Mouse (Mus musculus) urinary bladder, postnatal 4 days (tissue): ENCODE measurements around the gene Trim56.

Source experiments
- DNase-seq, 2 experiments: peaks; one replicate each; pipeline ENCODE4 v3.0.0; 2021 to 2022; ENCODE audit warnings: low spot score in 2 of 2

Gene Trim56

GRCm38 (mm10) chr5:137108111-137108510, 7.9 kb downstream of the Trim56 start:
- no peak for DNase-seq

GRCm38 (mm10) chr5:137107670-137108069, 8.3 kb downstream of the Trim56 start:
- no peak for DNase-seq

GRCm38 (mm10) chr5:137107024-137107423, 9.0 kb downstream of the Trim56 start:
- DNase-seq: peak; percentile 55 to 79

GRCm38 (mm10) chr5:137106434-137106833, 9.6 kb downstream of the Trim56 start:
- no peak for DNase-seq

DNA sequence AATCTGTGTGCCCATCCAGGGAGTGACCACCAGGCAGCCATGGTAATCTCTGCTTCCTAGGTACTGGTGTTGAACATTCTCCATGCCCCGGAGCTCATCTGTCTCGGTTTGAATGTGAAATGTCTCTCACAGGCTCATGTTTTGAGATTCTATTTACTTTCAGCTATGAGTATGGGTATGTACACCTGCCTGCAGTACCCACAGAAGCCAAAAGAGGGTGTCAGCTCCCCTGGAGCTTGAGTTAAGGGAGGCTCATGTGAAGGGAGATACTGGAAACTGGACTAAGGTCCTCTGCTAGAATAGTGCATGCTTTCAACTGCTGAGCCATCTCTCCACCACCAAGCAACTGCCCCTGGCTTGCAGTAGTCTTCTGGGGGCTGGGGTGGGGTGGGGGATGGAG, 12.0 kb downstream of the Trim56 start:
- DNase-seq: no peak

- DNase-seq: no peak
Observed at GRCm38 (mm10) chr5:137102575-137103522, 13.2 kb downstream of the Trim56 start.

DNA sequence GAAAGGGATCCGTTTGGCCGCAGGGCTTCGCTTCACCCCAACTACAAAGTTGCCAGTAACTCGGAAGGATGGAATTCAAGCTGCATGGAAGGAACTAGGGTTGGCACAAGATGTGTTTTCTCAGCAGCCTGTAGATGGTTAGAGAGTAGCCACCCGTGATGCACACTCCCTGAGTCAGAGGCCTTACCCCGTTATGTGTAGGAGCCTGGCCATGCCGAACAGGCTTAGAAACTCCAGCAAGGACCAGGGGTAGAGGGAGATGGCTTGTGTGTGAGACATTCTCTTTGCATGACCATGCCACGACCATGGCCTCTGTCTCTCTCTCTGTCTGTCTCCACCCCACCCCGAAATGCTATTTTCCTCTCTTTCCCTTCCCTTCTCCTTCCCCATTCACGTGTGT, 13.9 kb downstream of the Trim56 start:
- no peak for DNase-seq

- no peak for DNase-seq
Observed at GRCm38 (mm10) chr5:137100660-137101059, 15.3 kb downstream of the Trim56 start.

DNA sequence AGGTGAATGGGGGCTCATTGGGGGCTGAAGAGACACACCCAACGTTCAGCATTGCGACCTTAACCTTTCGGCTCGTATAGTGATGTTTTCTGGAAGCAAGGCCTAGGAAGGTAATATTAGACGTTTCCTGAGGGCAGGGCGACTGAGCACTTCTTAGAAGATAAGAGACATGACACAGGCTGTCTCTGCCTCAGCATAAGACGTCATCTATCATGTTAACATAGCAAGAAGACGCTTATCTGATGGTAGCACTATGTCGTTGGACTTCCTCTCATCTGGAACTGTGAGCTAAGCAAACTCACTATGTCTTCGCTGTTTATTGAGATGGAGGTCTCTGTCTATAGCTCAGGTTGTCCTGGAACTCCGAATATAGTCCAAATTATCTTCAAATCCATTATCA, 17.6 kb downstream of the Trim56 start:
- no peak for DNase-seq

DNA sequence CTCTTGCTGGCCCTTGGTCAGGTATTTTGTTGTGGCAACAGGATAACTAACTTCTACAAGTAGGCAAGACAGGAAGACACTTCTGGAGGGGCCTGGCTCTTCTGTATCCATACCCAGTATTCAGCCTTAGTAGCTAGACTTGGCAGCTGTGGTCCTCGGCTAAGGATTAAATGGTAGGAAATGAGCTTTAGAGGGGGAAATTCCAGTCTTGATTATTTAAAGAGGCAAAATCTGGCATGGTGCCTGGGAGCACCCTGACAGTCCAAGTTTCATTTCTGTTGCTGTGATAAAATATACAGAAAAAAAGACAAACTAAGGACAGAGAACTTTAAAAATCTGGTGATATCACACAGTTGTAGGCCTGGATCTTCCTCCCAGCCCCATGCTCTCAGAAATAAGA, 20.0 kb downstream of the Trim56 start:
- no peak for DNase-seq

DNA sequence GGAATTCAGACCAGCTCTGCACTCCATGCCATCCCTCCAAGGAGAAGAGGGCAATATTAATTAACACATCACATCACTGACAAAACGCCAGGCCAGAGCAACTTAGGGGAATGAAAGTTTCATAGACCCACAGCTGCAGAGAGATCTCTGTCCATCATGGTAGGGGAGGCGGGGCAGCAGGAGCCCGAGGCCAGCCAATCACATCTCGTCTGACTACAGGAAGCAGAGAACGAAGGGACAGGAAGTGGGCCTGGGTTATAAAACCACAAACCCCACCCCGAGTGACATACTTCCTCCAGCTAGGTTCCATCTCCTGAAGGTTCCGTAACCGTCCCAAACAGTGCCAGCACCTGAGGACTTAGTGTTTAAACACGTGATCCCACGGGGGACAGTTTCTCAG, 20.9 kb downstream of the Trim56 start:
- no peak for DNase-seq

- no peak for DNase-seq
Observed at GRCm38 (mm10) chr5:137093720-137094119, 22.3 kb downstream of the Trim56 start.

GRCm38 (mm10) chr5:137091560-137091959, 24.4 kb downstream of the Trim56 start:
- no peak for DNase-seq

DNA sequence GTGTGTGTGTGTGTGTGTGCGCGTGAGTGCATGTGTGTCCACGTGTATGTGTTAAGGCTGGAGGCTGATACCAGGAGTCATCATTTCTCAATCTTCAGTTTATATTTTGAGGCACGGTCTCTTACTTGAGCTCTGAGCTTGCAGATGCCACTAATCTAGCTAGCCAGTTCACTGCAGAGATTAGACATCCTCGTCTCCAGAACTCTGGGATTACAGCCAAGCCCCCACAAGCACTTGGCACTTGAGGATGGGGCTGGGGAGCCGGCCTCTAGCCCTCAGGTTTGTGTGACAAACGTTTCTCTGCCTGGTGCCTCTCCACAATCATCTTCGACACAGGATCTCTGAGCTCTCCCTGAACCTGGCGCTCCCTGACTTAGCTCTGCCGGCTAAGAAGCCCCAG, 25.1 kb downstream of the Trim56 start:
- no peak for DNase-seq

GRCm38 (mm10) chr5:137087410-137087809, 28.6 kb downstream of the Trim56 start:
- DNase-seq: no peak

- no peak for DNase-seq
Observed at GRCm38 (mm10) chr5:137085731-137086130, 30.3 kb downstream of the Trim56 start.

- DNase-seq: no peak
Observed at GRCm38 (mm10) chr5:137085021-137085420, 31.0 kb downstream of the Trim56 start.

DNA sequence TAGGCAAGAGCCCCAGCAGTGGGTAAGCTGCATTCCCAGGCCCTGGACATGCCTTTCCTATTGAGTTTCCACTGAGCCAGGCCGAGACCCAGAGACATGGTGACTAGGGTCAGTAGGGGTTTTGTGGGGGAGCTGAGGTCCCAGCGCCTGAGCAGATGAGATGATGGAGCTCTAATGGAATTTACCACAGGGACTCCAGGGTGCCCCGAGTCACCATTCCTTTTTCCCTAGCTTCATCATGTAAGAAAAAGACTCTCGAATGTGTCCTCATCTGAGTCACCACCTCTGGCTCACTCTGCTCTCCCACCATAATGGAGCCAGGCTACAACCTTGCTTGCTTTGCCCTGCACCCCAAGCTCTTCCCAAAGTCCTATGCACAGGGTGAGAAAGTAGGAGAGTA, 33.0 kb downstream of the Trim56 start:
- no peak for DNase-seq

GRCm38 (mm10) chr5:137079849-137080248, 36.2 kb downstream of the Trim56 start:
- peak in 1 of 2 experiments; percentile 26 for DNase-seq

GRCm38 (mm10) chr5:137078616-137079015, 37.4 kb downstream of the Trim56 start:
- DNase-seq: no peak

GRCm38 (mm10) chr5:137078041-137078440, 38.0 kb downstream of the Trim56 start:
- DNase-seq: no peak

GRCm38 (mm10) chr5:137077187-137077586, 38.8 kb downstream of the Trim56 start:
- no peak for DNase-seq

DNA sequence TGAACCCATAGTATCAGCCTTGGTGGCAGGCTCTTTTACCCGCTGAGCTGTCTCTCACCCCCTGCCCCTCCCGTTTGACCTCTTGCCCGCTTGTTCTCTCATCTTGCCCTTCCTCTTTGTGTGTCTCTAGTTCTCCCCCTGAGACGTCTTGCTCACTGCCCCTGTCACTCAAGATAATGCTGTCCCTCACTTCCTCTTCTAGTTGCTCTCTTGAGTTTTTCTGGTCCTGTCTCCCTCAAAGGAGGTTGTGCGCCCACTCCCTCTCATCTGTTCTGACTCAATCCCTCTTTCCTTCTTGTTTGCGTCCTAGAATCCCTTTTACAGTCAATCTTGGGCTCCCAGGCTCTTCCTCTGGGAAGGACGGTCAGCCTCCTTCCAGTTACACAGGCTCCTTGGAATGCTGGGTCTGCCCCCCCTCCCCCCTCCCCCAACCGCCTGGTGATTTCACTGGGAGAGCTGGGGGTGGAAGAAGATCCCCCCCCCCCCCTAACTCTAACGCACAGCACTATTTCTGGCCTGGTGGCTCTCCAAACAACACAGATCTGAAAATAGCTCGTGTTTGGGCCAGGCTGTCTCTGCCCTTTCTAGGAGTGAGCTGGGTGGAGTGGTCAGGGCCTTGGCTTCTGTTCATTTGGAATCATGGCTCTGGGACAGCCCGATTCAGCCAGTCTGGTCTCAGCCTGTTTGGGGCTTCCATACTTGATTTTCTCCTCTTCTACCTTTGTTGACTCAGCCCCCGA, 39.6 kb downstream of the Trim56 start:
- DNase-seq: peak in 1 of 2 experiments; percentile 48
